Mouse (Mus musculus) G1E (cell line): ENCODE data around the gene Trf. TPM values are rescaled to one million over a fixed set of nuclear protein-coding genes. Genes with fewer than 3 reads are reported as not detected.
A peak's percentile ranks its signal among the peaks of the same experiment; 100 is the strongest.

Experiments
- ATAC-seq: 2 replicates; pipeline ENCODE4 v1.8.0; 2016; ENCODE audit warnings: mild to moderate bottlenecking; ENCODE audit not compliant: insufficient number of reproducible peaks, poor library complexity, low FRiP score, severe bottlenecking; ENCODE audit errors: extremely low read depth
- DNase-seq: peaks from one replicate; pipeline ENCODE4 v3.0.0; 2012; ENCODE audit warnings: low spot score
- H3K27me3 ChIP-seq: 2 replicates; pipeline ENCODE4 v1.6.1; 2012; ENCODE audit warnings: mild to moderate bottlenecking, low read length, inconsistent platforms; ENCODE audit not compliant: insufficient read depth
- H3K36me3 ChIP-seq: replicated peaks from 2 replicates; pipeline ENCODE3; 2012; ENCODE audit warnings: mild to moderate bottlenecking, inconsistent platforms
- H3K4me1 ChIP-seq: 2 replicates; pipeline ENCODE4 v1.6.1; 2012; ENCODE audit warnings: low read depth, low read length, inconsistent platforms, mixed read lengths; ENCODE audit not compliant: insufficient read depth
- H3K4me3 ChIP-seq: 2 replicates; pipeline ENCODE4 v1.5.1; 2012; ENCODE audit warnings: low read depth, mild to moderate bottlenecking, inconsistent platforms, low read length, moderate library complexity, mixed read lengths
- H3K9me3 ChIP-seq: replicated peaks from 2 replicates; pipeline ENCODE4 v1.6.1; 2012; ENCODE audit warnings: inconsistent platforms
- CTCF ChIP-seq: IDR thresholded peaks from 2 replicates; pipeline ENCODE4 v1.5.1; 2012; ENCODE audit warnings: low read depth, low read length, inconsistent platforms, mixed read lengths
- GATA1 ChIP-seq: IDR thresholded peaks from 2 replicates; pipeline ENCODE4 v1.6.1; 2012; ENCODE audit warnings: borderline replicate concordance, low read length, inconsistent platforms, mixed read lengths
- GATA2 ChIP-seq: IDR thresholded peaks from 2 replicates; pipeline ENCODE4 v1.6.1; 2012; ENCODE audit warnings: low read depth, low read length, inconsistent platforms, borderline replicate concordance
- POLR2AphosphoS5 ChIP-seq: IDR thresholded peaks from 2 replicates; pipeline ENCODE4 v1.6.1; 2012; ENCODE audit warnings: low read depth, low read length, inconsistent platforms; ENCODE audit not compliant: insufficient replicate concordance
- TAL1 ChIP-seq: conservative IDR thresholded peaks from 2 replicates; pipeline ENCODE4 v1.6.1; 2012; ENCODE audit warnings: low read depth, low read length, inconsistent platforms, mixed read lengths
- polyA plus RNA-seq: library from polyadenylated mRNA; stranded (reverse); fragments of >175 nt; gene quantifications from 2 replicates; pipeline ENCODE4 v1.2.3, GENCODE M21; 2012
- total RNA-seq, 2 experiments: library from RNA; stranded (forward) in 1 of 2; stranded (reverse) in 1 of 2; fragments of 200-1000 nt in 1 of 2; fragments of >200 nt in 1 of 2; fragmentation: Nextera tagmentation in 1 of 2; gene quantifications; 2 replicates each; pipeline ENCODE4 v1.2.3; 2014 to 2017

The Trf gene
- total and polyA plus RNA-seq, 3 experiments: 0.21 to 26.8 (median 7.4) TPM

- TF ChIP-seq GATA2 (no peak), CTCF (no peak), GATA1 (no peak), POLR2AphosphoS5 (no peak), TAL1 (no peak)
- no peaks in the 10 kb centered on the region for H3K36me3 ChIP-seq
- no peaks in the 10 kb centered on the region for H3K9me3 ChIP-seq
- no peak overlapping the region for H3K4me3 ChIP-seq
- ATAC-seq (no peak), DNase-seq (no peak)
- peaks cover 19% of the 10 kb centered on the region for H3K4me1 ChIP-seq
- peaks cover 43% of the 10 kb centered on the region for H3K27me3 ChIP-seq
Observed at GRCm38 (mm10) chr9:103234059-103234458, 3.8 kb upstream of the Trf start.

DNA sequence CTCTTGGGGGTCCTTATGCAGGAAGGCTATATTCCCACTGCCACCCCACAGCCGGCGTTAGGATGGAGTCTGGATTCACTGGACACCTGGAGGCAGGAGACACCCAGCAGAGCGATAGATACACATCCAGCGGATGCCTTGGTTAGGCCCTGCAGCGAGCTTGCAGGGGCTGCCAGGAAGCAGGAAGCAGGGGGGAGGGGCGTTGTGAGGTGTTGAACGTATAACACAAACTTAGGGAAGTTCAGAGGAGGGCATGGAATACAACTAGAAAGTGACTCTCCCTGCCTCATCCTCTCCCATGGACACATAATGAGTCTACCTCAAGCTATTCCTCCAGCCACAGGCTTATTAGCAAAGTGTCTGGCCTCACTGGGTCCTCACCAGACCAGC, 2.8 kb upstream of the Trf start:
- H3K27me3 ChIP-seq: peaks cover 44% of the 10 kb centered on the region
- no peak overlapping the region for H3K4me3 ChIP-seq
- no peak for DNase-seq
- no peaks in the 10 kb centered on the region for H3K9me3 ChIP-seq
- no peak for ATAC-seq
- TF ChIP-seq GATA2 (no peak), CTCF (no peak)
- H3K4me1 ChIP-seq: peaks cover 29% of the 10 kb centered on the region
- H3K36me3 ChIP-seq: no peaks in the 10 kb centered on the region

DNA sequence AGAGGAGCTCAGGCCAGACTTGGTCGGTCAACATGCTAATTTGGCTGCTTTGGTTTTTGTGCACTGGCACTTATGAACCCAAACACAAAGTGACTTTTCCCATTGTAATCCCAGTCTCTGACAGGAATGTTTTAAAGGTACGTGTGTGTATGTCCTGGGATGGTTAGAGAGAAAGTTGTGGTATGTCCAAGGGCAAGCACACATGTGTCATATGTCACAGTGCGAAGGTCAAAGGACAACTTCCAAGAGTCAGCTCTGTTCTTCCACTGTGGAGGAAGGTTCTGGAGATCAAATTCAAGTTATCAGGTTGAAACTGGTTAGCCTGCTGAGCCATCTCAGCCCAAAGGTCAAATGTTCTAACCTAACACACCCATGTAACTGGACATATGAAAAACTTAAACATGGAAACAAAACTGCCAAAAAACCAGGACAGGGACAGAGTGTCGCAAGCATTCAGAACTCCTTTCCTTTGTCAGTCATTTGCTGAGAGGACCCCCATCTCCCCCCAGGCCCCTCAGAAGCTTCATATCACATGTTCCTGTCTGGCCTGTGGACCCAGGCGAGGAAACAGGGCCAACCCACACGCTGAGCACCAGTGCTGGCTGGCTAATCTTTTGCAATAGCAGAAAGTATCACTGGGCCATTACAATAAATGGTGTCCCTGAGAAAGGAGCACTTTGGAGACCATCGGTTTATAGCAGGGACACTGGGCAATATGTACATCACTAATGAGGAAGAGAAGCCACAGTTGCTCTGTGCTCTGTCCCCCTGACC, 2.2 kb upstream of the Trf start:
- H3K4me1 ChIP-seq: peaks cover 34% of the 10 kb centered on the region
- TF ChIP-seq POLR2AphosphoS5 (no peak), GATA1 (no peak), CTCF (no peak), TAL1 (no peak), GATA2 (no peak)
- H3K27me3 ChIP-seq: peaks cover 43% of the 10 kb centered on the region
- H3K36me3 ChIP-seq: no peaks in the 10 kb centered on the region
- H3K9me3 ChIP-seq: no peaks in the 10 kb centered on the region
- ATAC-seq (no peak), DNase-seq (no peak)
- H3K4me3 ChIP-seq: no peak overlapping the region

GRCm38 (mm10) chr9:103229037-103229867, 992 bp downstream of the Trf start:
- DNase-seq: no peak
- Histone ChIP-seq H3K4me3 (no peak overlapping the region), H3K27me3 (peaks cover 27% of the 10 kb centered on the region), H3K36me3 (no peaks in the 10 kb centered on the region), H3K4me1 (peaks cover 37% of the 10 kb centered on the region), H3K9me3 (no peaks in the 10 kb centered on the region)
- no peak for TF ChIP-seq GATA2
- no peak for TF ChIP-seq CTCF
- TF ChIP-seq GATA1: no peak
- no peak for TF ChIP-seq POLR2AphosphoS5
- TF ChIP-seq TAL1: no peak
- no peak for ATAC-seq

- Histone ChIP-seq H3K27me3 (peaks cover 25% of the 10 kb centered on the region), H3K4me3 (no peak overlapping the region; the same call in 1 of the 2 replicates), H3K36me3 (no peaks in the 10 kb centered on the region), H3K9me3 (no peaks in the 10 kb centered on the region), H3K4me1 (peaks cover 37% of the 10 kb centered on the region)
- ATAC-seq (peak; percentile 79), DNase-seq (peak; percentile 16)
- TF ChIP-seq POLR2AphosphoS5 (no peak), GATA2 (no peak), CTCF (no peak), TAL1 (no peak), GATA1 (no peak)
Observed at GRCm38 (mm10) chr9:103228370-103229003, 1.8 kb downstream of the Trf start.

GRCm38 (mm10) chr9:103227760-103228159, 2.5 kb downstream of the Trf start:
- H3K4me1 ChIP-seq: peaks cover 32% of the 10 kb centered on the region
- TF ChIP-seq GATA2: no peak
- TF ChIP-seq GATA1: no peak
- no peak for TF ChIP-seq TAL1
- no peak for TF ChIP-seq POLR2AphosphoS5
- no peak for TF ChIP-seq CTCF
- H3K27me3 ChIP-seq: peaks cover 28% of the 10 kb centered on the region
- no peak for ATAC-seq
- DNase-seq: no peak
- H3K9me3 ChIP-seq: no peaks in the 10 kb centered on the region
- H3K4me3 ChIP-seq: no peak overlapping the region; the same call in 1 of the 2 replicates
- H3K36me3 ChIP-seq: no peaks in the 10 kb centered on the region
